Mouse (Mus musculus) ES-E14 (cell line): ENCODE measurements around the gene Fcrlb.

ENCODE experiments used
- CHD2 ChIP-seq: IDR thresholded peaks from 2 replicates; pipeline ENCODE4 v1.6.1; 2014; ENCODE audit warnings: mild to moderate bottlenecking, low read depth, low read length, inconsistent platforms
- HCFC1 ChIP-seq: IDR thresholded peaks from 2 replicates; pipeline ENCODE4 v1.6.1; 2012; ENCODE audit warnings: low read length, inconsistent platforms, borderline replicate concordance; ENCODE audit not compliant: insufficient read depth
- ZC3H11A ChIP-seq: IDR thresholded peaks from 2 replicates; pipeline ENCODE4 v1.6.1; 2012; ENCODE audit warnings: low read depth, mild to moderate bottlenecking, inconsistent platforms, low read length, borderline replicate concordance
- ZNF384 ChIP-seq: IDR thresholded peaks from 2 replicates; pipeline ENCODE4 v1.6.1; 2012; ENCODE audit warnings: low read depth, low read length, inconsistent platforms

DNA sequence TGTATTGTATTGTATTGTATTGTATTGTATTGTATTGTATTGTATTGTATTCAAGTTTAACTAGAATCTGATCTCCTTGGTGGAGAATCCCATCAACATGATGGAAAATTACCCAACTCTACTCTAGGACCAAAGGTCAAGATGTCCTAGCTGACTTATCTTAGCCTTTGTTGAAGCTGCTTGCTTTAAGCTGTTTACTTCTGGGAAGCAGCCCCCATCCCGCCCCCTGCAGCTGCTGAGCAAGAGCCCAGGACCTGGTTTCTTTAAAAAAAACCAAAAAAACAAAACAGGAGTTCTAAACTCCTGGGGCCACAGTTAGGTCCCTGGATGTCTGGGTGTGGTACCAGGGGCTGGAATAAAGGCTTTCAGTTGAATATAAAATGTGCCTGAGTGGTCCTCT is 20.5 kb downstream of the Fcrlb start:
- no peak for TF ChIP-seq HCFC1
- TF ChIP-seq CHD2: no peak
- TF ChIP-seq ZNF384: no peak
- TF ChIP-seq ZC3H11A: no peak
